Mouse (Mus musculus) liver, embryonic 14.5 days (tissue): ENCODE measurements around the gene Lias. TPM values are rescaled to one million over a fixed set of nuclear protein-coding genes. Genes with fewer than 3 reads are reported as not detected.

Experiments
- ATAC-seq: fragments of 200-750 bp; cut with Nextera tagmentation; 2 replicates; pipeline ENCODE4 v1.8.0; 2017; ENCODE audit warnings: moderate number of reproducible peaks, mild to moderate bottlenecking, moderate library complexity; ENCODE audit not compliant: insufficient read depth
- DNase-seq, 3 experiments: peaks; one replicate each; pipeline ENCODE4 v3.0.0-alpha.2; 2012 to 2013; ENCODE audit warnings: low read depth in 3 of 3, low spot score in 3 of 3
- H3K27ac ChIP-seq: fragments of 300-500 bp; sonication (generic); 2 replicates; pipeline ENCODE4 v1.5.1; 2014; ENCODE audit warnings: moderate library complexity, mild to moderate bottlenecking, control low read depth, inconsistent platforms
- H3K27me3 ChIP-seq: fragments of 300-500 bp; sonication (generic); 2 replicates; pipeline ENCODE4 v1.6.1; 2014; ENCODE audit warnings: mild to moderate bottlenecking, low read length, moderate library complexity; ENCODE audit not compliant: control insufficient read depth, insufficient read depth
- H3K36me3 ChIP-seq: fragments of 300-500 bp; sonication (generic); replicated peaks from 2 replicates; pipeline ENCODE4 v1.6.1; 2014; ENCODE audit warnings: low read depth; ENCODE audit not compliant: control insufficient read depth, insufficient read depth
- H3K4me1 ChIP-seq, 2 experiments: fragments of 200-500 bp in 1 of 2; fragments of 300-500 bp in 1 of 2; sonication (generic) in 1 of 2; replicated peaks; 2 replicates each; pipeline ENCODE4 v1.6.1; 2012 to 2014; ENCODE audit warnings: antibody characterized with exemption in 1 of 2, inconsistent platforms in 1 of 2, low read length in 1 of 2; ENCODE audit not compliant: control insufficient read depth in 2 of 2, insufficient read depth in 2 of 2
- H3K4me2 ChIP-seq: fragments of 300-500 bp; sonication (generic); 2 replicates; pipeline ENCODE4 v1.6.1; 2014; ENCODE audit warnings: low read depth, mild to moderate bottlenecking, control low read depth, moderate library complexity
- H3K4me3 ChIP-seq, 2 experiments: fragments of 200-500 bp in 1 of 2; fragments of 300-500 bp in 1 of 2; sonication (generic) in 1 of 2; 2 replicates each; pipeline ENCODE4 v1.5.1; 2012 to 2014; ENCODE audit warnings: low read depth in 2 of 2, low read length in 2 of 2, mild to moderate bottlenecking in 2 of 2, control low read depth in 1 of 2, inconsistent platforms in 1 of 2, moderate library complexity in 1 of 2; ENCODE audit not compliant: insufficient read depth in 1 of 2
- H3K9ac ChIP-seq: fragments of 300-500 bp; sonication (generic); replicated peaks from 2 replicates; pipeline ENCODE4 v1.6.1; 2014; ENCODE audit warnings: mild to moderate bottlenecking, control low read depth, moderate library complexity
- H3K9me3 ChIP-seq: fragments of 300-500 bp; sonication (generic); 2 replicates; pipeline ENCODE4 v1.6.1; 2016; ENCODE audit warnings: low read length, mixed read lengths; ENCODE audit not compliant: control insufficient read depth
- CTCF ChIP-seq: IDR thresholded peaks from 2 replicates; pipeline ENCODE4 v1.5.1; 2016; ENCODE audit warnings: antibody characterized with exemption, low read depth, control low read depth
- EP300 ChIP-seq: IDR thresholded peaks from 2 replicates; pipeline ENCODE4 v1.6.1; 2016; ENCODE audit warnings: antibody characterized with exemption, low read depth
- WGBS: fragments of 180-500 bp; shearing (Covaris S2); extraction: QIAGEN DNeasy Blood & Tissue Kit; methylation state at CpG from one replicate; pipeline ENCODE4 v1.1.7; 2014; ENCODE audit not compliant: insufficient replicate concordance; 5-methylcytosine and 5-hydroxymethylcytosine counted together
- polyA plus RNA-seq, 2 experiments: library from polyadenylated mRNA; depleted of rRNA in 1 of 2; stranded (reverse) in 1 of 2; unstranded in 1 of 2; fragments of >200 nt; fragmentation: Nextera tagmentation in 1 of 2; extraction: Ambion mirVana in 1 of 2; gene quantifications; 2 replicates each; pipeline versions ENCODE4 v1.2.1 to v1.2.3; 2012 to 2014

The Lias gene
- polyA plus RNA-seq, 2 experiments = 20.3 to 36.5 TPM

DNA sequence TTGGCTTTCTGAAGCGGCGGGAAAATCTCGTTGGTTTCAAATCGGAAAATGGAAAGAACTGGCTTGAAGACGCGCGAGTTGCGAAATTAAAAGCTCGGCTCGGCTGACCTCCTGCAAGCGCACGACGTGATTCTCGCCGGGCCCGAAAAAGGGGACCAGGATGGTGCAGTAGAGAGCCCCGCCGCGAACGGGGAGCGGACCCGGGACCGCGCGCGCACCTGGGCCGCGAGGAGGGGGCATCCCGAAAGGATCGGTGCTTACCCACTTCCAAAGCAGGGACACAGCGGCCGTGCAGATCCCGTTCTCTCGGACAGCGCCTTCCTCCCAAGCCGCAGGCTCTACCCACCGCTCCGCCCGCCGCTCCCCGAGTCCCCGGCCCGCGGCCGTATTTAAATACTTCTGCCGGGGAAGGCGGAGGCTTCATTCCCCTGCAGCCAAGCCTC is 44.1 kb downstream of the Lias start:
- Histone ChIP-seq H3K27ac (no peak overlapping the region), H3K27me3 (no peaks in the 10 kb centered on the region), H3K4me3 (peak overlapping the region; percentile 73 to 82), H3K4me1 (peaks cover 4 to 13% of the 10 kb centered on the region in 2 experiments), H3K36me3 (no peaks in the 10 kb centered on the region), H3K4me2 (peak overlapping the region; percentile 81), H3K9me3 (no peaks in the 10 kb centered on the region), H3K9ac (peak overlapping the region; percentile 66)
- 1% methylated on average over 42 of the region's 47 CpGs for WGBS
- TF ChIP-seq EP300 = no peak
- TF ChIP-seq CTCF = no peak
- DNase-seq (peak in 1 of 3 experiments; percentile 17), ATAC-seq (no peak)

DNA sequence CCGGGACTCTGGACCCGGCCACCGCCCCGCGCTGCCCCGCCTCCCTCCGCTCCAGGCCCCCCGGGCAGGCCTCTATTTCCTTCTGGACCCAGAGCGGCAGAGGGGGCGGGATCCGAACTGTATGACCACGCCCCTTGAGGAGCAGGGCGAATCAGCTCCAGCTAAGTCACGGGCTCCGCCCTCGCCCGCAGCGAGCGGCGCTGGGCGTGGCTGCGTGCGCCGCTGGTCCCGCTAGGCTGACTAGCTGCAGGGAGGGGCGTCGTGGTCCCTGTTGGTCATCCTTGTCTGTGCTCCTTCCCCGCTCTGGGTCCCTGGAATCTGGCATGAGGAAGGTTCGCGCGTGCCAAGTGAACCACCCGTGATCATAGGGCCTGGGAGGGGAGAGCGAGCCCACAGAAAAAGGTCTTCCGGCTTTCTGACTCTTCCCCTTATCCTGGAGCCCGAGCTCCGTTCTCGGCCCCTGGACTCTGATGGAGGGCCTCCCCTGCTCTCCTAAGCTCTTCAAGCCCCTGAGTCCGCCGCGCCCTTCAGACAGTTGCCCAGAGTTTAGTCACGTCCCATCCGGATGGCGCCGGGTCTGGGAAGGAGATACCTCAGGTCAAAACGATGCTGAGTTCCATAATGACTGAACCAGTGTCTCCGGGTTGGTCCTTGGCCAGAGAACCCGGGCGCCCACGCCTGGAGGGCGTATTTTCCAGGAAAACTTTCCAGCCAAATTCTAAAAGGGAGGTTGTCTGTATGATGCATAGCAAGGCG is 44.7 kb downstream of the Lias start, which contains the start of gene Ugdh:
TSS of gene Ugdh (minus strand) at position 144 of the 756 bp plus-strand sequence.
- 1% methylated on average over 50 of the region's 51 CpGs for WGBS
- ATAC-seq (peak; percentile 98), DNase-seq (peak; percentile 95 to 96 (median 96))
- TF ChIP-seq CTCF = no peak
- no peak for TF ChIP-seq EP300
- Histone ChIP-seq H3K27me3 (no peaks in the 10 kb centered on the region), H3K36me3 (no peaks in the 10 kb centered on the region), H3K9ac (peak within 1 kb of the TSS; percentile 66), H3K4me1 (peaks cover 4 to 13% of the 10 kb centered on the region in 2 experiments), H3K4me2 (peak within 1 kb of the TSS; percentile 81), H3K27ac (no peak within 1 kb of the TSS), H3K4me3 (peak within 1 kb of the TSS; percentile 73 to 82), H3K9me3 (no peaks in the 10 kb centered on the region)

DNA sequence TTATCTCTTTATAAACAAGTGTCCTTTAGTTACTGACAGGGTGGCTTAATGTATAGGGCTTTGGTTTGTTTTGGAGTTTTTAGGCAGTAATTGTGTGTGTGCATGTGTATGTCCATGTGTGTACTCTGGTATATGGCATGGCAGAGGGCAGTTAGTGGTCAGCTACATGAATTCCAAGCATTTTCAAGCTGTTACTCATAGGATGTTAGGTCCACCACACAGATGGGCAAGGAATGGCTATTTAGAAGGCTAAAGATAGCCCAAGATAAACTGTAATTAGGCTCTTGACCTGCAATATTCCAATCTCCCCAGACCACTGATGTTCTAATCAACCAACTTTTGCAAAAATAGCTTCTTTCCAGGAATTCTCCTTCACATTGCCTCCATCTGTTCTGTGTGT is 46.7 kb downstream of the Lias start:
- DNase-seq (no peak), ATAC-seq (no peak)
- no peak for TF ChIP-seq EP300
- no peak for TF ChIP-seq CTCF
- no peak overlapping the region for H3K27ac ChIP-seq
- H3K27me3 ChIP-seq = no peaks in the 10 kb centered on the region
- peaks cover 4 to 13% of the 10 kb centered on the region in 2 experiments for H3K4me1 ChIP-seq
- H3K4me2 ChIP-seq = no peak overlapping the region
- H3K4me3 ChIP-seq = no peak overlapping the region
- H3K9me3 ChIP-seq = no peaks in the 10 kb centered on the region
- no peaks in the 10 kb centered on the region for H3K36me3 ChIP-seq
- no peak overlapping the region for H3K9ac ChIP-seq

DNA sequence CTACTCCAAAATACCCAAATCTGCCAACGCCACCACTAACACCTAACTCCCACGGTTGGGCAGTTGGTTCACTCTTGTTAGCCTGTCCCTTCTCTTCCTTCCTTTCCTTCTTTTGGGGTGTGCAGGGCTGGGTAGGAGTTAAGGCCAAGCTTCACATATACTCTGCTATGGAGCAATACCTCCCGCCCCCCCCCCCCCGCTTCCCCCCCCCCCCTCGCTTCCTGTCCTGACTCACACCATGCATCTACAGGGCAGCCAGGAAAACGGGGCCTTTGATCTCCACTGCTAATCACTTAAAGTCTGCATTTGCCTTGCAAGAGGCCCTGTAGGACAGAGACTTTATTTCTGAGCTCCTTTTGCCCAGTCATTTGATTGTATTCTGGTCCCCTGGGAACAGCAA is 53.7 kb downstream of the Lias start:
- Histone ChIP-seq H3K27me3 (no peaks in the 10 kb centered on the region), H3K27ac (no peak overlapping the region), H3K4me1 (0 out of 4 replicates have a peak, but pooled peaks cover 0 to 3% of the 10 kb centered on the region in 2 experiments), H3K9me3 (no peaks in the 10 kb centered on the region), H3K9ac (no peak overlapping the region), H3K4me2 (no peak overlapping the region), H3K36me3 (no peaks in the 10 kb centered on the region), H3K4me3 (no peak overlapping the region)
- DNase-seq (no peak), ATAC-seq (no peak)
- WGBS = 47% methylated on average over 3 of the region's 6 CpGs
- no peak for TF ChIP-seq EP300
- TF ChIP-seq CTCF = no peak

DNA sequence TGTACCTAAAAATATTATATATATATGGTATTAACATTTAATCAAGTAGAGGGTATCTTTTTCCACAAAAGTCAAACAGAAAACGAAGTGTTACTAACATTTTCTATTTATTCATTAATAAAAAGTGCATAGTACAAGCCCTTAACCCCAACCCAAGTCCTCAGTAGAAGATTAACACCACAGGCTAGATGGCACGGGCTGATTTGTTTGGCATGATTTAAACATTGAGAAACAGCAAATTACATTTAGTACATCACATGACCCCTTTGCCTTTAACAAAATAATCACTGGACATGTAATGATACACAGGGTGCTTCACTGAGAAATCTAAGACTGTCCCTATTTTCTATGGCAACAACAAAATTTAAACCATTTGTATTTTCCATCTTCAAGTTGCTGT is 55.5 kb downstream of the Lias start:
- H3K9ac ChIP-seq = no peak overlapping the region
- H3K36me3 ChIP-seq = no peaks in the 10 kb centered on the region
- ATAC-seq = no peak
- H3K4me2 ChIP-seq = no peak overlapping the region
- H3K4me3 ChIP-seq = no peak overlapping the region
- no peak for TF ChIP-seq CTCF
- no peak for TF ChIP-seq EP300
- H3K9me3 ChIP-seq = no peaks in the 10 kb centered on the region
- 0 out of 4 replicates have a peak, but pooled peaks cover 0 to 3% of the 10 kb centered on the region in 2 experiments for H3K4me1 ChIP-seq
- no peak for DNase-seq
- H3K27ac ChIP-seq = no peak overlapping the region
- no peaks in the 10 kb centered on the region for H3K27me3 ChIP-seq
- 50% methylated on average over 2 of the region's 2 CpGs for WGBS
